Mouse (Mus musculus) retina, postnatal 1 day (tissue): ENCODE measurements at regions not wholly inside any gene's neighbourhood (a gene's known extent, or its start where the extent isn't known, plus 50 kb on each side); places are given as distances from the start of the nearest gene placed in this dataset.

Source experiments
- DNase-seq: peaks from one replicate; pipeline ENCODE4 v3.0.0-alpha.2; 2012

GRCm38 (mm10) chr4:92574586-92574985, 383.0 kb upstream of the Gm12666 start:
- DNase-seq, result no peak

- DNase-seq, result no peak
Observed at GRCm38 (mm10) chr4:92565357-92565756, 373.8 kb upstream of the Gm12666 start.

GRCm38 (mm10) chr4:92555186-92555585, 363.6 kb upstream of the Gm12666 start:
- DNase-seq, result no peak

GRCm38 (mm10) chr4:92542089-92542488, 350.5 kb upstream of the Gm12666 start:
- DNase-seq, result peak; percentile 48

- DNase-seq, result no peak
Observed at GRCm38 (mm10) chr4:92538296-92538695, 346.7 kb upstream of the Gm12666 start.

- DNase-seq, result no peak
Observed at GRCm38 (mm10) chr4:92502010-92502409, 310.5 kb upstream of the Gm12666 start.

- DNase-seq, result no peak
Observed at GRCm38 (mm10) chr4:92500168-92500567, 308.6 kb upstream of the Gm12666 start.

GRCm38 (mm10) chr4:92486603-92487002, 295.1 kb upstream of the Gm12666 start:
- DNase-seq, result no peak

GRCm38 (mm10) chr4:92458186-92458585, 266.6 kb upstream of the Gm12666 start:
- no peak for DNase-seq
